Mouse (Mus musculus): ENCODE measurements around the gene Zfp131. TPM values are rescaled to one million over a fixed set of nuclear protein-coding genes. Genes with fewer than 3 reads are reported as not detected.

Zfp131 gene
- polyA plus RNA-seq, 1 experiment from 2014 or later = 42.3 TPM

Other genes starting within 250 kb of the Zfp131 start
- 0.19 and 0.25 TPM in 2 replicates for gene Ccl28, start 167.1 kb downstream of the Zfp131 start, polyA plus RNA-seq (2016; fragmentation: Nextera tagmentation; extraction: Ambion mirVana)
- gene Hmgcs1, start 100.5 kb downstream of the Zfp131 start, polyA plus RNA-seq (2016; fragmentation: Nextera tagmentation; extraction: Ambion mirVana) = 415 and 465 TPM in 2 replicates
- 2.6 and 2.8 TPM in 2 replicates for gene Nim1k, start 35.0 kb downstream of the Zfp131 start, polyA plus RNA-seq (2016; fragmentation: Nextera tagmentation; extraction: Ambion mirVana)
- gene AF067063, start 39.3 kb upstream of the Zfp131 start, polyA plus RNA-seq (2016; fragmentation: Nextera tagmentation; extraction: Ambion mirVana) = not detected in 2 replicates
- not detected in 2 replicates for gene D13Ertd608e, start 45.1 kb upstream of the Zfp131 start, polyA plus RNA-seq (2016; fragmentation: Nextera tagmentation; extraction: Ambion mirVana)
- gene Tcstv1, start 103.9 kb upstream of the Zfp131 start, polyA plus RNA-seq (2016; fragmentation: Nextera tagmentation; extraction: Ambion mirVana) = not detected in 2 replicates
- gene Gm21761, start 138.4 kb upstream of the Zfp131 start, polyA plus RNA-seq (2016; fragmentation: Nextera tagmentation; extraction: Ambion mirVana) = not detected in 2 replicates
- gene B020031M17Rik, start 159.9 kb upstream of the Zfp131 start, polyA plus RNA-seq (2016; fragmentation: Nextera tagmentation; extraction: Ambion mirVana) = not detected in 2 replicates
- gene Gm36079, start 236.1 kb upstream of the Zfp131 start, polyA plus RNA-seq (2016; fragmentation: Nextera tagmentation; extraction: Ambion mirVana) = not detected in 2 replicates

All from hindbrain, embryonic 12.5 days (tissue).